Mouse (Mus musculus): ENCODE measurements around the gene Galnt3.

The Galnt3 gene

GRCm38 (mm10) chr2:66124591-66125271 lies at the start of gene Galnt3:
Gene Galnt3, minus strand, starts transcription at chr2:66124994.
- DNase-seq (ENCODE audit: low spot score in 2 of 2) = peak in 1 of 2 experiments; percentile 25

DNA sequence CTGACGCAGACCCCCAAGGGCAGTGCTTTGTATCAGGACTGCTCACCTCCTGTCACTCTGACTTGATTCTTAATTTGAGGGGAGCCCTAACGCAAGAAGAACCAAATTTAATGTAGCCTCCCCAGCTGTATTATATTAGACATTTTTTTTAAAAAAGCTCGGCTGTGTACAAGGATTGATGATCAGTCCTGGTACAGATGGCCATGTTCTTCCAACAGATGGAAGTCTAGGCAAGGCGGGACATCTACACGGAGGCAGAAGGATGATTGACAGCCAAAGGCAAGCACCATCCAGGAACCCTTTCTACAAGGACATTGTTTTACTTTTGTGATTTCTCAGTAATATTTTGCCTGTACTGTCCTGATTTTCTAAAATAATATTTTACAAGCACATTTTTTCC lies 48.3 kb upstream of the Galnt3 start:
- DNase-seq (ENCODE audit: low spot score in 2 of 2) = no peak

GRCm38 (mm10) chr2:66171643-66172042 lies 46.8 kb upstream of the Galnt3 start:
- no peak for DNase-seq (ENCODE audit: low spot score in 2 of 2)

DNA sequence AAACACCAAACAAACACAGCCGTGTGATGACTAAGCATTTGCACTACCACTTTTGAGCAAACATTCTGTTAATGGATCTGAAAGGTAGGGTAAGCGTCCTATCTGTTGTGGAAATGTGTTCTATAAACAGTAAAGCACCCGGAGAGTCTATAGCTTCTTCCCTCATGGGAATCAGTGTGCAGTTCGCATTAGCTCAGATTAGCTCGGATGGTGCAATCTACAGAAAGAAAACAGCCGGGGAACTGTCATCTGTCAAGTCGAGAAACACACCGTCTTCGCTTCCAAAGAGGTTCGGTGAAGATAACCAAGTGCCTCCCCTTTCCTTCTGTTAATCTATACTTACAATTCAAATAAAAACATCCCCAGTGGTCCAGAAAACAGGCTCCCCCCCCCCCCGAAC lies 45.9 kb upstream of the Galnt3 start:
- no peak for DNase-seq (ENCODE audit: low spot score in 2 of 2)

- no peak for DNase-seq (ENCODE audit: low spot score in 2 of 2)
These were observed 40.2 kb upstream of the Galnt3 start for GRCm38 (mm10) chr2:66165025-66165424.

DNA sequence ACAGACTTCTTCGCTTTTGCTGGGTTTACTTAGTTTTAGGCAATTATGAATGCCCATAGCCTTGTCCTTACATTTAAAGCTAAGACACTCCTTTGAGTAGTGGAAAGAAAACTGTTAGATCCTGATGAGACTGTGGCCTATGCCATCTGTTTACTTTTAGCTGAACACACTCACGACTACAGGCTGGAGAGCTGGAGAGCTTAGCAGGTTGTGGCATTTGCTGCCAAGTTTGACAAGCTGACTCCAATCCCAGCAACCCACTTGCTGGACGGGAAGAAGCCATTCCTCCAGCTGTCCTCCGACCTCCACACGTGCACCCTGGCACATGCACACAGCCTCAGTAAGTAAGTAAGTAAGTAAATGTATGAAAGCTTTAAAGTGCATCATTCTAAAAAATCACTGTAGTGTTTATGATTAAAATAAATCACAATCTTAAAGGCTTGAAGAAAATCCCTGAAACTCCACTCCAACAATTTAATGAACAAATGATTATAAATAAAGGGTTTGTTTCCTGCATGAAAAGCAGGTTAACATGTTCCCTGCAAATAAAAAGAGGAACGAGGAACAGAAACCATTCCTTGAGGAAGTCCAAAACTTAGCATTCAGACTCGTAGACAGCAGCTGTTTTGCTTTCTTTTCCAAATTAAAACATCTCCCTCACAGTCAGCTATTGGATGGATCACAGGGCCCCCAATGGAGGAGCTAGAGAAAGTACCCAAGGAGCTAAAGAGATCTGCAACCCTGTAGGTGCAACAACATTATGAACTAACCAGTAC lies 33.5 kb upstream of the Galnt3 start:
- no peak for DNase-seq (ENCODE audit: low spot score in 2 of 2)

DNA sequence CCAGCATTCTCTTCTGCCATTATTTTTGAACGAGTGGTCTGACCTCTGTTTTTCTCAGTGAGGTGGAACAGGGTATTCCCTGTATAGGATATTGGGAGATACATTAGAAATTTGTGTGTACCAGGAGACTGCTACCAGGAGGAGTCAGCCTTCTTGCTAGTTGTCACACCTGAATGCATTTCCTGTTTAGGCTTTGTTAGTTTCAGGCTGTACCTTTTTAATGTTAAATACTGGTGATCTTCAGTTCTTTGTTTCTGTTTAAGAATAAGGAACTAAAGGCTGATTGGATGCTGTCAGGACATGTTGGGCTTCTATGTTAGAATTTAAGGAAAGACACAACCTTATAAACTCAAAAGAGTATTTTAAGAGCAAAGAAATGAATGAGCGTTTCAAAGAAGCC lies 26.6 kb upstream of the Galnt3 start:
- DNase-seq (ENCODE audit: low spot score in 2 of 2) = no peak

GRCm38 (mm10) chr2:66150531-66150930 lies 25.7 kb upstream of the Galnt3 start:
- DNase-seq (ENCODE audit: low spot score in 2 of 2) = no peak

DNA sequence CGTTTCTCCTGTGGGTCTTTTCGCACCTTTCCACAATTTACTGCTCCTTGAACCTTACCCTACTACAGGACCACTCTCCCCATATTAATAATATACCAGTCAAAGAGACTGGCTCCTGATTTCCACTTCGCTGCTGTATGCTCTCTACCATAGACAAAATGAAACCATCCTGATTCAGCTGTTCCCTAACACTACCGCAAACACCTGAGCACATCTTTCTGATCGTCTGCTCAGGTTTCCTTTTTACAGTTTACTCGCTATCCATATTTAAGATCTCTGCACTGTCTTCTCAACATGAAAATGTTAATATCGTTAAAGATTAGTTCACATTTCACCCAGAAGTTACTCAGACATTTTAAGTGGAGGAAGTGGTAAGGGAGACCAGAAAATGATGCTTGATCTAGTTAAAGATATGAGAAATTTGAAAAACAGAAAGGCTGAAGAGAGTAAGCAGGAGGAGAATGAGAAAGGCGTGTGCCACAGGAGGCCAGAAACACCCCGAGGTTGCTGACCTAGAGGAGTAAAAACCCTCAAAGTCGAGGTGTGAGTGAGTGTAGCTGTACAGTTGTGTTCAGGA lies 23.9 kb upstream of the Galnt3 start:
- DNase-seq (ENCODE audit: low spot score in 2 of 2) = no peak

DNA sequence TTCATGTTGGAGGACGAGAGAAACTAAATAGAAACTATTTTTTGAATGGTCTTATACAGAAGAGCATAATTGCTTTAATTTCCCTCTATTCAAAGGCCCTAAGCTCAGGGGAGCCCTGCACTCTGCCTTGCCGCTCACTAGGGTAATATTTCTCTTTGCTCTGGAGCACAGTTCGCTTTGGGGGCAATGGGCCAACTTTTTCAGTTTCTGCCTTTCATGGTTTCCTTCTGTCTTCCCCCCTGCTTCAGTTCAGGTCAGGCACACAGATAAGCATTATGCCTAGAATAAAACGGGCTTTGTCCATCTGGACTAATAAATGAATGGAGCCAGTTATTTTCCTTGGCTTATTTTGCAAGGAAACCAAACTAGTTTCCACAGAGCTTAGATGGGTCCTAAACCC lies 21.7 kb upstream of the Galnt3 start:
- peak; percentile 10 for DNase-seq (ENCODE audit: low spot score in 2 of 2)

DNA sequence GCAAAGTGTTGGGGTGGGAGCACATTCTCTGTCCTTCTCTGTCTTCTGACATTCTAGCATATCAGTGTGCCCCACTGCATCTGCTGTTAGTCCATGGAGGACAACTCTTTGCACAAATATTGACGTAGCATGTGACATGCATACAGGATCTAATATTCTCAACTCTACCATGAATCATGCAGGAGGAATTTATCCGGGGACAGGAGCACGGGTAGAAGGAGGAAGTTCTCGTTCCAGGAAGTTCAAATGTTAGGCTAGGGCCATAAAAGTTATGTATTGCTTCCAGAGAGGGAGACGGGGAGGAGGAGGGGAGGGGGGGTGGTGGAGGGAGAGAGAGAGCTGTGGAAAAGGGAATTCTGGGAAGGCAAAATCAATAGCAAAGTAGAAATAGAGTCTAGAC lies 20.0 kb upstream of the Galnt3 start:
- no peak for DNase-seq (ENCODE audit: low spot score in 2 of 2)

DNA sequence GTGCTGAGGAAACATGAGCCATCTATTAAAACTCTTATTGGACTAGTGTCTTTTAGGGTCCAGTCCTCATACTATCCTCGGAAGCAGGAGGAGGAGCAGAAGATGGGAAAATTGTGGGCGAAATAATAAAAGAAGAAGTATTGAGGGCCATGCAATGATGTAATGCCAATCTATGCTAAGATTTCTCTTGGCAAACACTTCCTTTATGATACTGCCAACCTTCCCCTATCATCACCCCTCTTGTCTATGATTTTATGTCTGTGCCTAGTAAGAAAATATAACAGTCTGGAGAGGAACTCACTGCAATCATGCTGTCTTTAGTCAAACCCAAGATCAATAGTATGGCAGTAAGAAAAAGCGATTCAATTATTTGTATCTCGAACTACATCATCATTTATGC lies 18.5 kb upstream of the Galnt3 start:
- no peak for DNase-seq (ENCODE audit: low spot score in 2 of 2)

- no peak for DNase-seq (ENCODE audit: low spot score in 2 of 2)
These were observed 17.9 kb upstream of the Galnt3 start for GRCm38 (mm10) chr2:66142711-66143110.

DNA sequence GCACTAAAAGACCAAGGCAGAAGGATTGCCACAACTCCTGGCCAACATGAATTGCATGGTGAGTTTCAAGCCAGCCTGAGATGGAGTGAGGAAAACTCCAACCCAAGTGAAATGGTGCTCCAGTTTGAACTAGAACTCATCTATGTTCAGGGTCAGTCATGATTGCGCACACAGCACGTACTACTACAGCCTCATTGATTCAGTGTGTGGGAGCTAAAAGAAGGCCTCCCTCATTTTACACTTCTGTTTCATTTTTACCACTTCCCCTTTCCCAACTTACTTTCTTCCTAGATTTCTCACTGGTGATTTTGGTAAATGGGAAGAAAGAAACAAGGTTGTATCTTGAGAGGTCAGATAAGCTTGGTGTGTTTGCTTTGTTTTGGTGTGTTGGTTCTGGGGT lies 17.5 kb upstream of the Galnt3 start:
- no peak for DNase-seq (ENCODE audit: low spot score in 2 of 2)

DNA sequence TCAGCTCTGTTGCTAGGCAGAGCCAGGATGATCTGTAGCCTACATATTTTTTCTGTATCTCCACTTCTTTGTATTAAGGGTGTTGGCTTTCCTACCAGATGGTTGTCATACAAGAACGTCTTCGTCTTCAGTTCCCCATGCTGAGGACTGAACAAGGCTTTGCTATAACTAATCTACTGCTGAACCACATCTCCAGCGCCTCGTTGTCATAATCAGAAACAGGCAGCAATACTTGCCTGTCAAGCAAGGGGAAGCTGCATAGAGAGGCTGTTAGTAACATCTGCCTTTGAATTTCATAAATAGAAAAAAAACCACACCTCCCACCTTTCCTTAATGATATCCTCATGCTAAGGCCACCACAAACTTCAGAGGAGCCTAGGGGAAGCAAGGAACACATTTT lies 15.5 kb upstream of the Galnt3 start:
- no peak for DNase-seq (ENCODE audit: low spot score in 2 of 2)

GRCm38 (mm10) chr2:66131862-66132544 lies 7.2 kb upstream of the Galnt3 start:
- DNase-seq (ENCODE audit: low spot score in 2 of 2) = no peak

GRCm38 (mm10) chr2:66128941-66129340 lies 4.1 kb upstream of the Galnt3 start:
- DNase-seq (ENCODE audit: low spot score in 2 of 2) = no peak

DNA sequence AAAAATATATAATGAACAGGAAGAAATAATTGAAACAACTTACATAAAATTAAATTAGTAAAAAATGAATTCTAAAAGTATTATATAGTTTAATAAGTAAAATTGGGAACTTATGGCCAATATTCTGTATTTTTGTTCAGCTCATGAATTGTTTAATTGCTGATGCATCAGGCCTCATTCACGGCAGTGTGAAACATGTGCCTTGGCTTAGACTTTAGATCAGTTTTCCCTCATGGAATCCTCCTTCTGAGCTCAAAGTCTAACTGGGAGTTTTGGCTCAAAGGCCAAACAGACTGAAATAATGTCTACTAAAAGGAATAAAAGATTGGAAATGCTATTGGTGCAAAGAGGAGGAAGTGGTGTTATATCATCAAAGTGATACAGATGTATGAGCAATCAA lies 2.7 kb upstream of the Galnt3 start:
- no peak for DNase-seq (ENCODE audit: low spot score in 2 of 2)

- DNase-seq (ENCODE audit: low spot score in 2 of 2) = no peak
These were observed 2.1 kb upstream of the Galnt3 start for GRCm38 (mm10) chr2:66126936-66127335.

- DNase-seq (ENCODE audit: low spot score in 2 of 2) = peak; percentile 7 to 18
These were observed 821 bp downstream of the Galnt3 start for GRCm38 (mm10) chr2:66123756-66124589.

DNA sequence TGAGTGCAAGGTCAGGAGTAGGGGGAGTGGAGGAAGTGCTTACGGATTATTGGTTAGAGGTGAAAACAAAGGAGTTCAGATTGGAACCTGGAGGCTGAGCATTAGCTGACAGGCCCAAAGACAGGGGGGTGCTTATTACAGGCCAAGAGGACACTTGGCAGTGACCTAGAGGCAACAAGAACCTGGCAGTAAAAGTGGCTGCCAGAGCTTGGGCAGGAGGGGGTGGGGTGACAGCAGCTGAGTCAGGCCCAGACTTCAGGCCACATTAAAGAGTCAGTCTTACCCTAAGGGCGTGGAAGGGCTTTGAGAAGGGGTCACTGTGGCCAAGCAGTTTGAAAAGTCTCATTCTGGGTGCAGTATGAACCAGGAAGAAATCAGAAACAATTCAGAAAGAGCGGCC lies 7.1 kb downstream of the Galnt3 start:
- no peak for DNase-seq (ENCODE audit: low spot score in 2 of 2)
